Mouse (Mus musculus): ENCODE results near the gene Dgka. TPM values are rescaled to one million over a fixed set of nuclear protein-coding genes. Genes with fewer than 3 reads are reported as not detected.

Gene Dgka
- polyA plus RNA-seq, 1 experiment from 2014 or later, result 5.0 TPM

DNA sequence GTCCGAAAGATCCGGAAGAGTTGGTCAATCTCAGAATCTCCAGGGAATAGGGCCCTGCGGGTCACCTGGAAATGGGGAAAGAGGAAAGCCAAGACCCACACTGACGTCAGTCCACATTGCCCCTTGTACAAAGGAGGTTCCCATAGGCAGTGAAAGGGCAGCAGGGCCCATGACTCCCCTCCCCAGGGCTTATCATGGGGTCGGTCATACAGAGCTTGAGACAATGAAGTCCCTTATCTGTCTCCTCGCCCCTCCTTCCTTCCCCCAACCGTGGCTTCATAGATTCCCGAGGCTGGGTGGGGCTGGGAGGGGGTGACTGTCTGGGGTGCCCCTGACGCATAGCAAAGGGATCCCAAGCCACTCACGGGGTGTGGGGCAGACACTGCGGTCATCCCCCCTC lies 45.0 kb downstream of the Dgka start:
- Histone ChIP-seq H3K27ac (replicated peaks) (peak overlapping the region; percentile 72), H3K4me1 (peaks cover 53% of the 10 kb centered on the region), H3K36me3 (peaks cover 59% of the 10 kb centered on the region), H3K4me2 (peak overlapping the region; percentile 22), H3K9me3 (no peaks in the 10 kb centered on the region), H3K27me3 (replicated peaks) (no peaks in the 10 kb centered on the region), H3K4me3 (no peak overlapping the region), H3K9ac (peak overlapping the region; percentile 55; the same call in 1 of the 2 replicates)
- WGBS, result 48% methylated on average over 11 of the region's 11 CpGs
- ATAC-seq (ENCODE audit: extremely low read depth, insufficient number of reproducible peaks, low FRiP score, low TSS enrichment), result no peak

DNA sequence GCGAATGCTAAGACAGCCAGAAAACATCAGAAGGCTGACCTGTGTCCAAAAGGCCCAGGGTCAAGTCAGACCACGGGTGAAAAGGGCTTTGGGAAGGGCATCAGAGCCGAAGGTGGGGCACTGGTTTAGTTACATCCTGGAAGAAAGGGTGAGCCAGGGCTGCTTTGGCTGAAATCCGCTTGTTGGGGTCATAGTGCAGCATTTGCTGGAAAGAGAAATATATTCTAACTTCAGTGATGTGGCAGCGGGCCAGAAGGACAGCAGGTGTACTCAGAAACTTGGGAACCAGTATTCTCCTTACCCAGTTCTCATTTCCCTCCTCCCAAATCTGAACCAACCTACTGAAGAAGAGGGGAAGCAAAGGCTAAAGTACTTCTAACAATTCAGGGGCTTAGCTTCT lies 45.6 kb downstream of the Dgka start:
- Histone ChIP-seq H3K4me2 (0 out of 2 replicates have a peak overlapping the region, but pooled peaks have one; percentile 22), H3K27ac (replicated peaks) (peak overlapping the region; percentile 72), H3K4me3 (no peak overlapping the region), H3K4me1 (peaks cover 56% of the 10 kb centered on the region), H3K27me3 (replicated peaks) (no peaks in the 10 kb centered on the region), H3K9me3 (no peaks in the 10 kb centered on the region), H3K36me3 (peaks cover 59% of the 10 kb centered on the region), H3K9ac (peak overlapping the region; percentile 55)
- WGBS, result 79% methylated on average over 5 of the region's 5 CpGs
- no peak for ATAC-seq (ENCODE audit: extremely low read depth, insufficient number of reproducible peaks, low FRiP score, low TSS enrichment)

DNA sequence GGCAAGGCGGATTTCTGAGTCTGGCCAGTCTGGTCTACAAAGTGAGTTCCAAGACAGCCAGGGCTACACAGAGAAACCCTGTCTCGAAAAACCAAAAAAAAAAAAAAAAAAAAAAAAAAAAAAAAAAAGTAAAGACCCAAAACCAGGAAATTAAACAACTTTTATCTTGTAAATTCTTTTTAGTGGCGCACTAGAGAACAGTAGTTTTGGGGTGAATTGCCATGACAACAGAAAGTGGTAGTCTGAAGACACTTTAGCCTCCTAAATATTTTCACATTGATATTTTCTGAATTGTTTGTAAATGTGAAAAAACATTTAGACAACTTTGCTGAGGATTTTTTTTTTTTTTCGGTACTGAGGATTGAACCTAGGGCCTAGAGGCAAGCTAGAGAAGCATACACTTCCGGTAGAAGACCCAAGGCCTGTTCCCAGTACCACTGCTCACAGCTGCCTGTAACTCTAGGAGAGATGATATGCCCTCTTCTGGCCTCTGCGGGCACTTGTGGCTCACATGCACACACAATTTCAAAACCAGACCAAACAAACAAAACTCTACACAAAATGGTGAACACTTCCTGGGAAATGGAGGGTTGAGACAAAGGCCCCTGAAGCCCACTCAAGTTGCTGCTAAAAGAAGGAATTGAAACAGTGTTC lies 47.5 kb downstream of the Dgka start:
- peaks cover 46% of the 10 kb centered on the region for H3K36me3 ChIP-seq
- no peak for ATAC-seq (ENCODE audit: extremely low read depth, insufficient number of reproducible peaks, low FRiP score, low TSS enrichment)
- WGBS, result 80% methylated on average over 6 of the region's 6 CpGs
- no peaks in the 10 kb centered on the region for H3K27me3 ChIP-seq (replicated peaks)
- H3K4me2 ChIP-seq, result peak overlapping the region; percentile 71
- H3K4me3 ChIP-seq, result 0 out of 2 replicates have a peak overlapping the region, but pooled peaks have one; percentile 44
- peak overlapping the region; percentile 58; the same call in 1 of the 2 replicates for H3K9ac ChIP-seq
- peaks cover 42% of the 10 kb centered on the region for H3K4me1 ChIP-seq
- H3K9me3 ChIP-seq, result no peaks in the 10 kb centered on the region
- H3K27ac ChIP-seq (replicated peaks), result peak overlapping the region; percentile 76

DNA sequence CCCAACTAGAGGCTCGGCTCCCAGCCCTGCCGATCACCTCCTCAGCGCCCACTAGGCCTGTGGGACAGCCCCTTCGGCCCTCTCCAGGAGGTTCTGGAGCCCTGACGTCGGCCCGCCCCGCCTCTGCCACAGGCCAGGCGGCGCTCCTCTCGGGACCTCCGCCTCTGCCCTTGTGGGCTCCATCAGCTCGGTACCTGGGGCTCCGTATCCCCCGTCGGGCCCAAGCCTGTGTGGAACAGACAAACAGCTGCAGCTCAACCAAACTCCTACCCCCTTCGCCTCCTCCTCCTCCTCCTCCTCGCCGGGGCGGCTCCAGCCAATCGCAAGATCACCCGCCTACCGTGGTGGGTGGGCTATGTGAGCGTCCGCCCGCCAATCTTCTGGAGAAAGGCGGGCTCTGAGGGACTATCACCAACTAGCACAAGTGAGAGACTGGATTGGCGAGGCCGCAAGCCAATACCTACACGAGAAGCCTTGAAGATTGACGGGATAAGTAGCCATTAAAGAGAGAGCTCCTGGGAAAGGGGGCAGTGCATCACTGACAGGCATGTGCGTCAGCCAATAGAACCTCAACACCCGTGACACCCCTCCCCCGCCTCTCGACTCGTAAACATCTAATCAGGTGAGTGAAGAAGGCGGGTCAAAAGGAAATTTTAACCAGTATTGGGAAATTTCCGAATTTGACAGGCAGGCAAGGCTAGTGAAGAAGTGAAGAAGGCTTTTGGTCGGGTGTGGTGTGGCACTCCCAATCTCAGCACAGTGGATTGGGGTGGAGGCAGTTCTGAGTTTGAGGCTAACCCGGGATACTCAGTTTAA lies 48.5 kb downstream of the Dgka start, which contains the start of gene Rab5b:
Rab5b (minus strand) TSS at position 273 of the 816 bp plus-strand sequence.
- ATAC-seq (ENCODE audit: extremely low read depth, insufficient number of reproducible peaks, low FRiP score, low TSS enrichment), result peak; percentile 97
- H3K4me3 ChIP-seq, result peak within 1 kb of the TSS; percentile 91
- no peaks in the 10 kb centered on the region for H3K27me3 ChIP-seq (replicated peaks)
- H3K4me2 ChIP-seq, result peak within 1 kb of the TSS; percentile 71
- peaks cover 36% of the 10 kb centered on the region for H3K36me3 ChIP-seq
- no peaks in the 10 kb centered on the region for H3K9me3 ChIP-seq
- WGBS, result under 1% methylated on average over 40 of the region's 40 CpGs
- H3K27ac ChIP-seq (replicated peaks), result peak within 1 kb of the TSS; percentile 99
- H3K4me1 ChIP-seq, result peaks cover 41% of the 10 kb centered on the region
- H3K9ac ChIP-seq, result peak within 1 kb of the TSS; percentile 97

DNA sequence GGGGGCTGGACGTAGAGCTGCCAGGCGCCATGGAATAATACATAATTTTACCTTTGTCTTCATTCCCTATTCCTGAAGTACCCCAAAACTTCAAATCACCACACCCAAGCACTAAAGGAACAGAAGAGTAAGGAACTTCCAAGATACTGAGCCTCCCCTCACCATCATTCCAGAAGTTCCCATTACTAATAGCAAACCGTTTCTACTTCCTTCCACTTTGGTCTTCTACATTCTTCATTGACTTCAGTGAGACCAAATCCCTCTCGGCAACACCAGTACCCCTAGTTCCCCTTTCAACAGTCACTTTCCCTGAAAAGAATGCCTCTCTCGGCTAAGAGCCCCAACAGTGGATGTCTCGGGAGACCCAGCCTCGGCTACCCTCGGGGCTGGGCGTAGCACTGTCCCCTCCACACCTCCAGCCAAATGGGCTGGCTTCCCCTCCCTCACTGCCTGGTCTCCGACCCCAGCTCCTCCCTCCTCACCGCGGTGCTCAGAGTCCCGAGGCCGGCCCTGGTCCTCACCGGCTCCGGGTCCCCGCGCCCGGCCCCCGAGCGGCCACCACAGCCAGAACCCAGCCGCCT lies 49.2 kb downstream of the Dgka start:
- under 1% methylated on average over 22 of the region's 22 CpGs for WGBS
- Histone ChIP-seq H3K9ac (peak overlapping the region; percentile 97), H3K4me3 (peak overlapping the region; percentile 91), H3K36me3 (peaks cover 29% of the 10 kb centered on the region), H3K27ac (replicated peaks) (peak overlapping the region; percentile 99), H3K9me3 (no peaks in the 10 kb centered on the region), H3K4me2 (peak overlapping the region; percentile 70), H3K4me1 (peaks cover 41% of the 10 kb centered on the region), H3K27me3 (replicated peaks) (no peaks in the 10 kb centered on the region)
- no peak; the same call in 1 of the 2 replicates for ATAC-seq (ENCODE audit: extremely low read depth, insufficient number of reproducible peaks, low FRiP score, low TSS enrichment)

DNA sequence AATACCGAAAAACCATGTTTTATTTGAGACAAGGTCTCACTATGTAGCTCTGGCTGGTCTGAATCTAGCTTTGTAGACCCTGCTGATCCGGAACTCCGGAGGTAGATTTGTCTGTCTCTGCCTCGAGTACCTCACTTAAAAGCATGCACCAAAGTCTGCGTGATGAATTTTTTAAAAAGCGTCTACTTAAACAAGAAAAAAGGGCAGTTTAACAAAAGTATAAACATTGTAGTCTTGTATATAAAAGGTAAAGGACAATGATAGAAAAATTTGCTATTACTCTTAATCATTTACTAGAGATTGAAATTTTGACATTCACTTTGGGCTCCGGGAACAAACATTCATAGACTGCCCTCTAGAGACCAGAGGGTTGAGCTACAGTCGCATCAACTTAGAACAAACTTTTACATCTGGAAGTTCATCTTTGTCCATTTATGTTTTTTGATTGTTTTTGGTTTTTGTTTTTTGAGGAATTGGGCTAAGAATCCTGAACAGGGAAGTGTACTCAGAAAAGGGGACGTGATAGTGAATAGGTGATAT lies 70.1 kb downstream of the Dgka start:
- under 1% methylated on average over 9 of the region's 9 CpGs for WGBS
- H3K36me3 ChIP-seq, result peaks cover 25% of the 10 kb centered on the region
- no peak for ATAC-seq (ENCODE audit: extremely low read depth, insufficient number of reproducible peaks, low FRiP score, low TSS enrichment)

DNA sequence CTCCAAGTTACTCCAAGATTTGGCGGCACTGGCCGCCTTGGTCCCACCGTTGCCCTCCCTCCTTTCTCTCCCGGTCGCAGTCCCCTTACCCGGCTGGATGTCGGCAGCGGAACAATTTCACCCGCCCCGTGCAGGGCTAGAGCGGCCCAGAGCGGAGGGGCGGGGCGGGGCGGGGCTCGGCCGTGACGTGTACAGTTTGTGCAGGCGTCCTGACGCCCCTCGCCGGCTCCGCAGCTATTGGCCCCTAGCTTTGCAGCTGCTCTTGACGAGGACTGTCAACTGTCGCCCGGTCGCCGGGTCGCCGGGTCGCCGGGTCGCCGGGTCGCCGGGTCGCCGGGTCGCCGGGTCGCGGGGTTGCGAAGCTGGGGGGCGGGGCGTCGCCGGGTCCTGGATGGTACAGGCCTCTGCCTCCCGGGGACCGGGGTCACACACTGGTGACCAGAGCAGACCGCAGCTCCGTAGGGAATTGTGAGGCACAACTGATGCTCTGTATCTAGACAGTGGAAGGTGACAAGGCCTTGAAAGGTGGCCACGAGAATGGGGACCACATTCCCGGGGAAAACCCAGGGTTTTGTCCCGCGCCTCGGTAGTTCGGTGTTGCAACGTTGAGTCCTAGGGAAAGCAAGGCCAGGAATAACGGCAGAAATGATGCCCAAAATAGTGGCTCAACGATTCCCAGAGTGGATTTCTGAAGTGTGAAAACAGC lies 70.7 kb downstream of the Dgka start, which contains the start of gene Suox:
Suox (minus strand) TSS at position 311 of the 706 bp plus-strand sequence.
- H3K4me1 ChIP-seq, result peaks cover 15% of the 10 kb centered on the region
- WGBS, result under 1% methylated on average over 60 of the region's 60 CpGs
- H3K4me2 ChIP-seq, result peak within 1 kb of the TSS; percentile 85
- peaks cover 19% of the 10 kb centered on the region; the same call in 1 of the 2 replicates for H3K36me3 ChIP-seq
- 0 out of 2 replicates have a peak, but pooled peaks cover 6% of the 10 kb centered on the region for H3K27me3 ChIP-seq (replicated peaks)
- peak; percentile 89 for ATAC-seq (ENCODE audit: extremely low read depth, insufficient number of reproducible peaks, low FRiP score, low TSS enrichment)
- peak within 1 kb of the TSS; percentile 84 for H3K9ac ChIP-seq
- no peaks in the 10 kb centered on the region for H3K9me3 ChIP-seq
- peak within 1 kb of the TSS; percentile 77 for H3K4me3 ChIP-seq
- H3K27ac ChIP-seq (replicated peaks), result peak within 1 kb of the TSS; percentile 55

More for the DNA sequence above, 70.1 kb downstream of the Dgka start:
- Histone ChIP-seq H3K9me3 (no peaks in the 10 kb centered on the region), H3K9ac (peak overlapping the region; percentile 84), H3K27ac (replicated peaks) (peak overlapping the region; percentile 55), H3K4me3 (peak overlapping the region; percentile 77), H3K4me1 (peaks cover 12% of the 10 kb centered on the region), H3K27me3 (replicated peaks) (0 out of 2 replicates have a peak, but pooled peaks cover 6% of the 10 kb centered on the region), H3K4me2 (peak overlapping the region; percentile 85)

DNA sequence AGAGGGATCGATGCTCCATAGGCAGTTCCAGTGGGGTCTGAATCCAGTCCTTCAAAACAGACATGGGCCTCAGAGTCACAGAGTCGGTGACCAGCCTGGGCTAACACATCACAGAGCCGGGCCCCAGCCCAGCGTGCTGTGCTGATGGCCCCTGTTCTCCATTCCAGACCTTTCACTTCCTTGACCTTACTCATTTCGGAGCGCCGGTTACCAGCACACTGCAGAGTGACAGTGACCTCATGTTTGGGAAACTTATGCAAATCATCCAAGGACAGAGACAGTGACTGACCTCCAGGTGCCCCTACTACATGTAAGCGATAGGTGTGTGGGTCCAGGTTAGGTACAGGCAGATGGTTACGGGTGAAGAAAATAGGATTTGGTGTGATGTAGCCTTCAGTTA lies 73.5 kb downstream of the Dgka start:
- no peak overlapping the region for H3K27ac ChIP-seq (replicated peaks)
- H3K9ac ChIP-seq, result no peak overlapping the region
- no peak for ATAC-seq (ENCODE audit: extremely low read depth, insufficient number of reproducible peaks, low FRiP score, low TSS enrichment)
- peaks cover 21% of the 10 kb centered on the region for H3K4me1 ChIP-seq
- peaks cover 13% of the 10 kb centered on the region; the same call in 1 of the 2 replicates for H3K36me3 ChIP-seq
- H3K27me3 ChIP-seq (replicated peaks), result 0 out of 2 replicates have a peak, but pooled peaks cover 6% of the 10 kb centered on the region
- H3K9me3 ChIP-seq, result no peaks in the 10 kb centered on the region
- WGBS, result 85% methylated on average over 9 of the region's 9 CpGs
- no peak overlapping the region for H3K4me3 ChIP-seq
- no peak overlapping the region for H3K4me2 ChIP-seq

Data from heart, embryonic 13.5 days (tissue).